Mouse (Mus musculus) left cerebral cortex, adult 6 months (tissue): Measurements from ENCODE around the gene Ces1a. TPM values are rescaled to one million over a fixed set of nuclear protein-coding genes. Genes with fewer than 3 reads are reported as not detected.

Experiments
- long read RNA-seq, 2 experiments: library from polyadenylated mRNA; unstranded; transcript quantifications; one replicate each; pipeline ENCODE4 v2.0.0; 2019 to 2020
- polyA plus RNA-seq: library from polyadenylated mRNA; unstranded; fragments of <200 nt; fragmentation: Nextera tagmentation; gene quantifications from 2 replicates; pipeline ENCODE4 v1.2.3, GENCODE M21; 2021

The Ces1a gene
- polyA plus RNA-seq, result not detected in 2 replicates
- long read RNA-seq, experiment 1, result 0 reads
- long read RNA-seq, experiment 2, partial matches to known transcripts, result 0 of 1 reads
- long read RNA-seq, experiment 2, other reads (novel, unspliced or antisense), result 1 of 1 reads

DNA sequence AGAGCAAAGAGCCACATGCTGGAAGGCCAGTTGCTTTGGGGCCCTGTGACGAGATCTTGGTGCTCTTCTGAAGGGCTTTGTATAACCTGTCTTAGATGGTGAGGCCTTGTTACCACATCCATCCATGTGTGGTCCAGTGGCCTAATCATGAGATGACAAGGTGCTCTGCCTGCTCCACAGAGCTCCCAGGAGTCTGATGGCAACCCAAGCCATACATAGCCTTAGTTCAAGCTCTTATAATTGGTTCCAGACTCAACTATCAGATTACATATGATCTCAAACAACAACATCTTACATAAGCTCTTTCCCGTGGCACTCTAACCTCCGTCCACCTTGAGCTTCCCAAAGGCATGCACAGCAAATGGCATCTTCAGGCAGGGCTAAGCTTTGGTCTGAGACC, at the start of gene Ces1a:
Gene Ces1a, minus strand, starts transcription at position 101 of the 400 bp plus-strand sequence.

DNA sequence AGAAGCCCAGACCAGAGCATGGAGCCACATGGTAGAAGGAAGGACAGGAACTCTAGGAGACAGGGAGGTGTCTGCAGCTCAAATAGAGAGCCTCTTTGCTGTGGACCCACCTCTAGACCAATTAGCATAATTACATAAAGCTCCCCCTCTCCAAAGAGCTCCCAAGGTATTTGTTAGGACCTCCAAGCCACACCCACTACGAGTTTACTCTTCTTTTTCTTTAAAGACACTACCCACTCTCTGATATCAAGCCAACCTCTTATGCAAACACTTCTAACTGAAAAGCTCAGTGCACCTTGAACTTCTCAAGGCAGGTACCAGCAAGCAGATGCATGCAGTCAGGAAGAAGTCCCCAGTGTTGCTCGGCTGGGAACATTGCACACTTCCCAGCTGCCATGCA, 31.9 kb upstream of the Ces1a start, which contains the start of gene Ces1b:
Gene Ces1b, minus strand, starts transcription at position 131 of the 400 bp plus-strand sequence.

Other genes with a start within 250 kb of the Ces1a start
- gene Mmp2, start 220.9 kb downstream of the Ces1a start, polyA plus RNA-seq, result 1.8 and 2.0 TPM in 2 replicates
- 16.2 and 16.5 TPM in 2 replicates for gene Lpcat2, start 192.9 kb downstream of the Ces1a start, polyA plus RNA-seq
- 0.21 and 0.34 TPM in 2 replicates for gene Capns2, start 146.8 kb downstream of the Ces1a start, polyA plus RNA-seq
- gene Slc6a2, start 88.1 kb downstream of the Ces1a start, polyA plus RNA-seq, result not detected in 2 replicates
- not detected in 2 replicates for gene Ces1b, start 31.8 kb upstream of the Ces1a start, polyA plus RNA-seq
- not detected in 2 replicates for gene Ces1c, start 83.1 kb upstream of the Ces1a start, polyA plus RNA-seq
- gene Ces1d, start 149.6 kb upstream of the Ces1a start, polyA plus RNA-seq, result 0.63 TPM in 1 of 2 replicates, not detected in the other
- gene Ces1e, start 181.4 kb upstream of the Ces1a start, polyA plus RNA-seq, result not detected in 2 replicates
- 0.09 and 0.10 TPM in 2 replicates for gene Ces1f, start 231.6 kb upstream of the Ces1a start, polyA plus RNA-seq